Mouse (Mus musculus) hematopoietic multipotent progenitor cell, adult 10-12 weeks (in vitro differentiated cells): ENCODE measurements around the gene Fkbpl. TPM values are rescaled to one million over a fixed set of nuclear protein-coding genes. Genes with fewer than 3 reads are reported as not detected.

ENCODE experiments used
- polyA plus RNA-seq: library from polyadenylated mRNA; stranded (reverse); fragments of >175 nt; gene quantifications from 2 replicates; pipeline ENCODE4 v1.2.3, GENCODE M21; 2012; ENCODE audit warnings: low replicate concordance

Gene Fkbpl
- polyA plus RNA-seq: 3.7 and 4.4 TPM in 2 replicates

GRCm38 (mm10) chr17:34644608-34645007 lies at the start of gene Fkbpl:
Fkbpl (plus strand) TSS chr17:34644764.

DNA sequence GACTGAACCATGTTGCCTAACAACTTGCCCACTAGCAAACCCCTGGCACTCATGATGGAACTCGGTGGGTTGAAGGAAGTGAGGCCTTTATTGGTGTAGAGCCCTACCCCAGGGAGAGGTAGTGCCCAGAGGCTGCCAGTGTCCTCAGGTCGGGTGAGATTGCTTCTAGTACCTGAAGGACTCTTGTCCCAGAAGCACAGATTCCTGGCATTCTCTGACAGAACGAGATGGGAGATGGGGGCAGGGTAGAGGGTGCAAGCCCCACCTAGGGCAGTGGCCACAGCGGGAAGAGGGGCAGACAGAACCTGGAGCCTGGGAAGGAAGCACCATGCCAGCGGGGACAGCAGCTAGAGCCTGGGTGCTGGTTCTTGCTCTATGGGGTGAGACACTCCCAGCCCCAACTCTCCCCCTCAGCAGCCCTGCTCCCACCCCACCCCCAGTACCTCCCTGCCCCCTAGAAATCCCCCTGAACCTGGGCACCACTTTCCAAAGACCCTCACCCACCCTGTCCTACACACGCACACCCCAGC lies 46.9 kb upstream of the Fkbpl start, which contains the start of gene Ager:
Ager (plus strand) TSS at position 297 of the 530 bp plus-strand sequence.

DNA sequence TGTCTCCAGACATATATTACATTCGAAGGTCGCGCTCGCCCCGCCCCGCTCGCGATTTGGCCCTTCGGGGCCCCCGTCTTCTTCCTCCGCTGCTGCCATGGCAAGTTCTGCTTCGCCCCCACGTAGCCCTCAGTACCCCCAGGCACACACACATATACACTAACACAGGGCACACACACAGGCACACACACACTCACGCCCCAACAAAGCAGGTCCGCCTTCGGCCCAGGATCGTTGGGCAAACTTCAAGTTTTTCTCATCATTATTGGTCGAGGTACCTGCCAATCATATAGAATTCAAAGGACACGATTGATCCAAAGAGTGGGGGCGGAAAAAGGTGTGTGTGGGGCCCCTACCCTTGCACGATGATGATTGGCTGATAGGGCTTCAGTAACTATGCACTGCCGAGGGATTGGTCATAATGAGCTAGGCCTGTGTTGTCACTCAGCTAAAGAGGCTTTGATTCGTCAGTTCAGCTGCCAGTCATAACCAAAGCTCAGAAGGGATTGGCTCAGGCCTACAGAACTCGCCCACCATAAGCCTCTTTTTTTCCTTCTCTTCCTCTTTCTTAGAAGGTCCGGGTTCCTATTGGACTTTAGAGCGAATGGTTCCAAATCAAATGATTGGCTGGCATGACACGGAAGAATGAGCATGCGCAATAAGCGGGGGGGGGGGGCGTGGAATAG lies 41.0 kb upstream of the Fkbpl start, which contains the start of gene Rnf5:
Rnf5 (minus strand) TSS at position 316 of the 686 bp plus-strand sequence.

GRCm38 (mm10) chr17:34604061-34604508 lies 40.5 kb upstream of the Fkbpl start, which contains the start of gene Agpat1:
Agpat1 (plus strand) TSS chr17:34604262.

GRCm38 (mm10) chr17:34615871-34616270 lies 28.7 kb upstream of the Fkbpl start, which contains the start of gene Egfl8:
Egfl8 (minus strand) TSS chr17:34615971.

GRCm38 (mm10) chr17:34627943-34628643 lies 16.5 kb upstream of the Fkbpl start, which contains the start of gene Ppt2:
Ppt2 (minus strand) TSS chr17:34628510.

DNA sequence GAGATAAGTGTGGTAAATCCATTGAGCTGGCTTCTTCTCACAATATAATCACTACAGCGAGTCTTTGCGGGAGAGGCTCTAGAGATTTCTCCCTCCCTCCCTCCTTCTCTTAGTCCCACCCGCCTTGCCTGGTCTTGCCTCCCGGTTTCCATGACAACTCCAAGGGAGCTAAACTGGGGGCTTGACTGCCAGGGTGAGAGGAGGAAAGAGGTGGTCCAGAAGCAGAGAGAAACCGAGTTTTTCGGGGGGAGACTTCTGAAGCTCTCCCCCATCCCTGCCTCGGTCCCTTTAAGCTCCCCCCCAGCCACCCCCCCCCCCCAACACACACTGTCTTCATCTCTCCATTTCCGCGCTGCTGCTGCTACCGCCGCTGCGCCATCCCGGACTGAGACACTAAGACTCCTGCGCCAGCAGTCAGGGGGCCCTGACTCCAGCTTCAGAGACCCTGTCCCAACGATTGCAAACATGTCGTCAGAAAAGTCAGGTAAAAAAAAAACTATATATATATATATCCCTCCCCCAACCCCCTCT lies 15.3 kb upstream of the Fkbpl start, which contains the start of gene Prrt1:
Prrt1 (plus strand) TSS at position 313 of the 531 bp plus-strand sequence.

DNA sequence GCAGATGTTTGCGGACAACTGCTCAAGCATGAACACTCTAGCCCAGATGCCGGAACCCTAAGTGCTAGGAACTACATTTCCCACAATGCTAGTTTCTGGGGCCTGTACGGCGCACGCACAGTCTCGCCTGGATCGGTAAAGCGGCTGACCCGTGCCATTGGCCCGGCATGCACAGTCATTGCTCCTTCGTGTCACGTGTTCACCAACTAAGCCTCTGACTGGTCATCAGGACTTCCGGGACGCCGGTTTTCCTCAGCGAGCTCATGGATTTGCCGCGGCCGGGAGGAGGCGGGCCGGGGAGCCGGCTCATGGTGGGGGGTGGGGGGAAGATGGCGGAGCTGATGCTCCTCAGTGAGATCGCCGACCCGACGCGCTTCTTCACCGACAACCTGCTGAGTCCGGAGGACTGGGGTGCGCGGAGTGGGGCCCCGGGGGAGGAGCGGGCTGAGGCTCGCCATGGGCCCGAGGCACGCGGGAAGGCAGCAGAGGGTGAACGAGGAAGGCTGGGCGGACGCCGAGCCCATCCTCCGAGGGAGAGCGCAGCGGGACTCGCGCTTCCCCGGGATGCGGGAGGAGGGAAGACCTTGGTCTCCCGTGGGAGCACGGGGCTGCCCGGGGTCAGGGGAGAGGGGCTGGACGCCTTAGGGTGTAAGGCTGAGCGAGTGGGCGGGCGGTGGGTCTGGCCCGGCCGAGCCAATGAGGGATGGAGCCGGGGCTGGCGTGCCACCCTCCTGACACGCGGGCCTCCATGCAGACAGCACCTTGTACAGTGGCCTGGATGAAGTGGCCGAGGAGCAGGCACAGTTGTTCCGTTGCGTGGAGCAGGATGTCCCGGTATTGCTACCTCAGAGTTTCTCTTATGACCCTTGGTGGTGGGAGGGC lies 2.6 kb downstream of the Fkbpl start, which contains the start of gene Atf6b:
Atf6b (plus strand) TSS at position 241 of the 882 bp plus-strand sequence.

DNA sequence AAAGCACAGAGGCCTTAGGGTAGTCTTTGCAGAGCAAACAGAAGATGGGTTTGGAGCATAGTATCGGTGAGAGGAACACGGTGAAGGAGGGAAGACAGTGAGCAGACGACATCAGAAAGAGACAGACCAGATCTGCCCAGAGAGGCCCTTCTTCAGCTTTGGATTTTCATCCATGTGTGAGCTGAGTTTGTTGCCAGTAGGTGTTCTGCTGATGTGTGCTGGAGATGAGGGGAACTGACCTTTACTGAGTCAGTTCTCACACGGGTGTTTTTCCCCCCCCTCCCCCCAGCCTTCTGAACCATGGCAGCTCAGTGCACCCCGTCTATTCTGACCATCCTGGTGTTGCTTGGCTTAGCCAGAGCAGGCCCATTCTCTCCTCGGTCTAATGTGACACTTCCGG lies 25.7 kb downstream of the Fkbpl start, which contains the start of gene Tnxb:
Tnxb (plus strand) TSS at position 301 of the 400 bp plus-strand sequence.

Other genes with a start within 250 kb of the Fkbpl start
- gene BC051142, start 245.9 kb upstream of the Fkbpl start, polyA plus RNA-seq: 0.70 and 1.7 TPM in 2 replicates
- 0.16 and 0.49 TPM in 2 replicates for gene Btnl4, start 167.4 kb upstream of the Fkbpl start, polyA plus RNA-seq
- gene Btnl6, start 127.4 kb upstream of the Fkbpl start, polyA plus RNA-seq: not detected in 2 replicates
- gene Notch4, start 80.5 kb upstream of the Fkbpl start, polyA plus RNA-seq: 7.8 and 33.6 TPM in 2 replicates
- gene Gpsm3, start 55.0 kb upstream of the Fkbpl start, polyA plus RNA-seq: 701 and 1,475 TPM in 2 replicates
- gene Pbx2, start 53.5 kb upstream of the Fkbpl start, polyA plus RNA-seq: 129 and 229 TPM in 2 replicates
- 6.8 and 13.6 TPM in 2 replicates for gene Ager, start 46.9 kb upstream of the Fkbpl start, polyA plus RNA-seq
- 44.1 and 76.3 TPM in 2 replicates for gene Rnf5, start 41.1 kb upstream of the Fkbpl start, polyA plus RNA-seq
- 143 and 230 TPM in 2 replicates for gene Agpat1, start 40.5 kb upstream of the Fkbpl start, polyA plus RNA-seq
- 1.2 and 1.3 TPM in 2 replicates for gene Egfl8, start 28.8 kb upstream of the Fkbpl start, polyA plus RNA-seq
- 77.8 and 82.6 TPM in 2 replicates for gene Ppt2, start 16.3 kb upstream of the Fkbpl start, polyA plus RNA-seq
- gene Prrt1, start 15.2 kb upstream of the Fkbpl start, polyA plus RNA-seq: 13.3 and 35.6 TPM in 2 replicates
- gene Atf6b, start 2.4 kb downstream of the Fkbpl start, polyA plus RNA-seq: 177 and 309 TPM in 2 replicates
- gene Tnxb, start 25.8 kb downstream of the Fkbpl start, polyA plus RNA-seq: 0.28 and 0.68 TPM in 2 replicates
- 1.6 and 2.8 TPM in 2 replicates for gene C4b, start 99.1 kb downstream of the Fkbpl start, polyA plus RNA-seq
- gene Cyp21a1, start 159.8 kb downstream of the Fkbpl start, polyA plus RNA-seq: 0.26 and 0.85 TPM in 2 replicates
- gene Stk19, start 192.2 kb downstream of the Fkbpl start, polyA plus RNA-seq: 35.1 and 41.2 TPM in 2 replicates
- gene Dxo, start 192.3 kb downstream of the Fkbpl start, polyA plus RNA-seq: 64.7 and 107 TPM in 2 replicates
- gene Skiv2l, start 205.4 kb downstream of the Fkbpl start, polyA plus RNA-seq: 73.9 and 94.6 TPM in 2 replicates
- 110 and 113 TPM in 2 replicates for gene Nelfe, start 205.6 kb downstream of the Fkbpl start, polyA plus RNA-seq
- 0.42 and 1.0 TPM in 2 replicates for gene Cfb, start 217.8 kb downstream of the Fkbpl start, polyA plus RNA-seq
- gene Zbtb12, start 234.7 kb downstream of the Fkbpl start, polyA plus RNA-seq: 12.3 and 13.4 TPM in 2 replicates
- gene Gm20547, start 237.3 kb downstream of the Fkbpl start, polyA plus RNA-seq: 0.10 TPM in 1 of 2 replicates, not detected in the other